Comparison of ENCODE assay signal across 27 mouse cellular contexts in the genomic region with DNA sequence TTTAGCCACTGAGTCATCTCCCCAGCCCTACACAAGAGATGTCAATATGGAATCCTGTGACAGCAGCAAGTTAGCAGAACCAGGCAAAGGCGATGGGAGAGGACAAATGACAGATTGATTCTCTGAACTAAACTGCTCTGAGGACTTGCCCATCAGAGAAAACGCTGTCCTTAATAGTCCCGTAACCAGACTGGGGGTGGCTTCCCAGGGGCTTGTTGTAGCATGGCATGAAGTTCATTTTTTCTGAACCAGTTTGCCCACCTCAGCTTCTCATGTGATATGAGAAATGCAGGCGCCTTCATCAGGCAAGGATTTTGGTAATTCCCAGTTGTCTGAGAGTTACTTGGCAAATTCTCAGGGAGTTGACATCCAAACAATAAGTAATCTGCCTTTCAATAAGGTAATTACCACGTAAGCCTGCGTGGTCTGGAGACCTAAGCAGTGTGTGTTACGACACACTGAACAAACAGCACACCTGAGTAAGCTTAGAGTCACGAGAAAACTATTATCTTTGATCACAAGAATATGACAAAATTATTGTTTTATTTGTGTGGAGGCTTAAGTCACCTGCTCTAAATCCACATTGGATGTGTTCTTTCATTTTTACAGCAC.
"Had no signal": no experiment of that assay in that cellular context is flagged by ENCODE, and none has a peak within 500 bp of the region (broad histone marks: within the 10 kb centered on the region; RNA-seq: fewer than 3 reads in every experiment).

No protein-coding gene starts in this region.

- DNase-seq: cerebellum, adult 8-10 months; cerebellum, adult 9-10 months; cerebellum, adult 9-11 months; cerebellum, postnatal 10 days; cerebellum, postnatal 14 days; cerebellum, postnatal 25 days; cerebellum, postnatal 36 days; embryo, embryonic 11 days; forebrain, postnatal 0 days; gastrocnemius, adult 2 months; gastrocnemius, postnatal 10 days; gastrocnemius, postnatal 14 days; gastrocnemius, postnatal 25 days; gastrocnemius, postnatal 36 days; heart, adult 18-20 months; heart, adult 2 months had no signal

- H3K27me3 ChIP-seq: embryonic facial prominence, embryonic 12.5 days; embryonic facial prominence, embryonic 15.5 days; forebrain, embryonic 13.5 days; forebrain, embryonic 15.5 days; heart, embryonic 12.5 days had no signal

- H3K9ac ChIP-seq: embryonic facial prominence, embryonic 12.5 days; embryonic facial prominence, embryonic 15.5 days; forebrain, embryonic 12.5 days; forebrain, embryonic 13.5 days; forebrain, embryonic 15.5 days; forebrain, postnatal 0 days; heart, embryonic 12.5 days had no signal

- ATAC-seq: forebrain, embryonic 13.5 days; forebrain, embryonic 14.5 days; forebrain, embryonic 15.5 days; forebrain, embryonic 16.5 days; forebrain, postnatal 0 days had no signal

- H3K9me3 ChIP-seq: embryonic facial prominence, embryonic 12.5 days; embryonic facial prominence, embryonic 15.5 days; forebrain, embryonic 10.5 days; forebrain, embryonic 12.5 days; forebrain, embryonic 13.5 days; forebrain, embryonic 15.5 days; heart, embryonic 10.5 days; heart, embryonic 12.5 days had no signal

- H3K4me3 ChIP-seq: embryonic facial prominence, embryonic 12.5 days; embryonic facial prominence, embryonic 15.5 days; erythroblast, embryonic 14.5 days; forebrain, embryonic 10.5 days; forebrain, embryonic 12.5 days; forebrain, embryonic 13.5 days; forebrain, embryonic 15.5 days; gastrocnemius, adult 2 months; heart, adult 2 months; heart, embryonic 10.5 days; heart, embryonic 12.5 days had no signal

- H3K36me3 ChIP-seq: embryonic facial prominence, embryonic 12.5 days; embryonic facial prominence, embryonic 15.5 days; forebrain, embryonic 10.5 days; forebrain, embryonic 12.5 days; forebrain, embryonic 15.5 days; heart, embryonic 10.5 days; heart, embryonic 12.5 days had no signal

- H3K4me2 ChIP-seq: embryonic facial prominence, embryonic 12.5 days; embryonic facial prominence, embryonic 15.5 days; forebrain, embryonic 12.5 days; forebrain, embryonic 13.5 days; forebrain, embryonic 15.5 days; heart, embryonic 12.5 days had no signal

- H3K4me1 ChIP-seq: embryonic facial prominence, embryonic 12.5 days; forebrain, embryonic 10.5 days; forebrain, embryonic 12.5 days; forebrain, embryonic 13.5 days; forebrain, embryonic 15.5 days; heart, embryonic 10.5 days; heart, embryonic 12.5 days had no signal

- H3K27ac ChIP-seq: embryonic facial prominence, embryonic 12.5 days; embryonic facial prominence, embryonic 15.5 days; forebrain, embryonic 10.5 days; forebrain, embryonic 12.5 days; forebrain, embryonic 13.5 days; forebrain, embryonic 15.5 days; gastrocnemius, adult 2 months; heart, adult 2 months; heart, embryonic 10.5 days had no signal
